Mouse (Mus musculus): ENCODE measurements at regions not wholly inside any gene's neighbourhood (a gene's known extent, or its start where the extent isn't known, plus 50 kb on each side); places are given as distances from the start of the nearest gene placed in this dataset.

- DNase-seq (ENCODE audit: low read depth, low spot score) = no peak
Measured at GRCm38 (mm10) chr6:147686927-147687326, 211.3 kb downstream of the Ccdc91 start.

- DNase-seq (ENCODE audit: low read depth, low spot score) = no peak
Measured at GRCm38 (mm10) chr6:147698255-147698654, 222.6 kb downstream of the Ccdc91 start.

GRCm38 (mm10) chr6:147699449-147699848, 223.8 kb downstream of the Ccdc91 start:
- DNase-seq (ENCODE audit: low read depth, low spot score) = no peak

GRCm38 (mm10) chr6:147700629-147701028, 225.0 kb downstream of the Ccdc91 start:
- DNase-seq (ENCODE audit: low read depth, low spot score) = no peak

- DNase-seq (ENCODE audit: low read depth, low spot score) = no peak
Measured at GRCm38 (mm10) chr6:147701956-147702355, 226.3 kb downstream of the Ccdc91 start.

GRCm38 (mm10) chr6:147704297-147704696, 228.7 kb downstream of the Ccdc91 start:
- no peak for DNase-seq (ENCODE audit: low read depth, low spot score)

GRCm38 (mm10) chr6:147705936-147706335, 230.3 kb downstream of the Ccdc91 start:
- no peak for DNase-seq (ENCODE audit: low read depth, low spot score)

GRCm38 (mm10) chr6:147706741-147707140, 231.1 kb downstream of the Ccdc91 start:
- no peak for DNase-seq (ENCODE audit: low read depth, low spot score)

GRCm38 (mm10) chr6:147718052-147718712, 242.6 kb downstream of the Ccdc91 start:
- peak; percentile 47 for DNase-seq (ENCODE audit: low read depth, low spot score)

GRCm38 (mm10) chr6:147718713-147719490, 243.3 kb downstream of the Ccdc91 start:
- no peak for DNase-seq (ENCODE audit: low read depth, low spot score)

- no peak for DNase-seq (ENCODE audit: low read depth, low spot score)
Measured at GRCm38 (mm10) chr6:147719539-147719938, 243.9 kb downstream of the Ccdc91 start.

- DNase-seq (ENCODE audit: low read depth, low spot score) = no peak
Measured at GRCm38 (mm10) chr6:147723336-147723735, 247.7 kb downstream of the Ccdc91 start.

- DNase-seq (ENCODE audit: low read depth, low spot score) = no peak
Measured at GRCm38 (mm10) chr6:147726987-147727386, 251.4 kb downstream of the Ccdc91 start.

GRCm38 (mm10) chr6:147727644-147728533, 252.3 kb downstream of the Ccdc91 start:
- DNase-seq (ENCODE audit: low read depth, low spot score) = no peak

- no peak for DNase-seq (ENCODE audit: low read depth, low spot score)
Measured at GRCm38 (mm10) chr6:147729721-147730120, 254.1 kb downstream of the Ccdc91 start.

GRCm38 (mm10) chr6:147738621-147739325, 263.1 kb downstream of the Ccdc91 start:
- DNase-seq (ENCODE audit: low read depth, low spot score) = no peak

- DNase-seq (ENCODE audit: low read depth, low spot score) = no peak
Measured at GRCm38 (mm10) chr6:147741446-147741845, 265.8 kb downstream of the Ccdc91 start.

GRCm38 (mm10) chr6:147744081-147744480, 268.5 kb downstream of the Ccdc91 start:
- no peak for DNase-seq (ENCODE audit: low read depth, low spot score)

GRCm38 (mm10) chr6:147745690-147746089, 270.1 kb downstream of the Ccdc91 start:
- no peak for DNase-seq (ENCODE audit: low read depth, low spot score)

- DNase-seq (ENCODE audit: low read depth, low spot score) = no peak
Measured at GRCm38 (mm10) chr6:147747945-147748344, 272.3 kb downstream of the Ccdc91 start.

- peak; percentile 16 for DNase-seq (ENCODE audit: low read depth, low spot score)
Measured at GRCm38 (mm10) chr6:147752301-147752700, 276.7 kb downstream of the Ccdc91 start.
